Mouse (Mus musculus): ENCODE measurements around the gene Smim17. TPM values are rescaled to one million over a fixed set of nuclear protein-coding genes. Genes with fewer than 3 reads are reported as not detected.
"Not testable (repeated sequence)": the region's sequence is repeated elsewhere in the genome, so short reads cannot be mapped to it uniquely, and the experiment has no call there.

Smim17 gene
- total and polyA plus RNA-seq, 3 experiments = not detected

DNA sequence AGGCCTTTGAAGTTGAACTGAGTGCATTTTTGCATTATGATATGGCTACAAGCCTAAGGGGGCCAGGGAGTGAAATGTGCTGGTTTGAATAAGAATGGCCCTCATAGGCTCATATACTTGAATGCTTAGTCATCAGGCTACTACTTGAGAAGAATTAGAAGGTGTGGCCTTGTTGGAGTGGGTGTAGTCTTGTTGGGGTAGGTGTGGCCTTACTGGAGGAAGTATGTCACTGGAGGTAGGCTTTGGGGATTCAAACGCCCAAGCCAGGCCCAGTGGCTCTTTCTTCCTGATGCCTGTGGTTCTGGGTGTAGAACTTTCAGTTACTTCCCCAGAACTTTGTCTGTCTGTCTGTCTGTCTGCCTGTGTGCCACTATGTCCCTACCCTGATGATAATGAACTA lies 33.8 kb upstream of the Smim17 start:
- Histone ChIP-seq H3K4me2 (ENCODE audit: insufficient read depth, low read depth, poor library complexity, severe bottlenecking) (no peak overlapping the region), H3K27ac (ENCODE audit: insufficient read depth, low read depth) (no peak overlapping the region), H3K4me3 (replicated peaks in 1 of 3; ENCODE audit: low read depth in 2 of 3, low read length in 2 of 3, poor library complexity in 1 of 3) (no peak overlapping the region), H3K9ac (ENCODE audit: insufficient read depth, low read depth) (no peak overlapping the region), H3K36me3 (replicated peaks in 1 of 2; ENCODE audit: control insufficient read depth in 1 of 2, insufficient read depth in 1 of 2, low read length in 1 of 2) (no peaks in the 10 kb centered on the region), H3K79me2 (replicated peaks; ENCODE audit: control insufficient read depth, extremely low read depth, insufficient read depth, poor library complexity, severe bottlenecking) (no peaks in the 10 kb centered on the region), H3K27me3 (replicated peaks) (peaks cover 7% of the 10 kb centered on the region), H3K9me3 (replicated peaks; ENCODE audit: low read length) (peaks cover 10% of the 10 kb centered on the region), H3K4me1 (ENCODE audit: control insufficient read depth in 1 of 2, insufficient read depth in 2 of 2) (no peaks in the 10 kb centered on the region)
- dilution Hi-C loops (cut with MboI; ENCODE audit: extremely low pct_ligation_motif_present, extremely low pct_unique_long_range_greater_than_20kb, low sequenced_read_pairs) = no loop called here
- DNase-seq (ENCODE audit: extremely low read depth) = no peak
- in situ Hi-C loops (cut with MboI; ENCODE audit: low pct_ligation_motif_present, low pct_unique_long_range_greater_than_20kb, low sequenced_read_pairs) = loop anchor here (25.0 kb wide), 2 partner anchors 298 to 548 kb away; no protein-coding TSS in a partner anchor
- TF ChIP-seq USF2 (conservative IDR thresholded peaks at IDR 0.05; ENCODE audit: low read depth, low read length) = no peak
- no peak for TF ChIP-seq MAFK (IDR thresholded peaks at IDR 0.05; ENCODE audit: insufficient replicate concordance, low read length)
- no peak for TF ChIP-seq KAT2A (IDR thresholded peaks at IDR 0.05; ENCODE audit: insufficient replicate concordance, low read length)
- TF ChIP-seq SMC3 (IDR thresholded peaks at IDR 0.05; ENCODE audit: low read depth, low read length) = no peak
- TF ChIP-seq CHD2 (IDR thresholded peaks at IDR 0.05; ENCODE audit: low read length) = no peak
- TF ChIP-seq MXI1 (IDR thresholded peaks at IDR 0.05; ENCODE audit: low read depth, low read length) = no peak
- no peak for TF ChIP-seq NRF1 (IDR thresholded peaks at IDR 0.05; ENCODE audit: low read depth, low read length)
- no peak for TF ChIP-seq RCOR1 (conservative IDR thresholded peaks at IDR 0.05; ENCODE audit: low read depth, low read length)
- TF ChIP-seq USF1 (IDR thresholded peaks at IDR 0.05; ENCODE audit: low read depth, low read length) = no peak
- TF ChIP-seq MAX (IDR thresholded peaks at IDR 0.05; ENCODE audit: low read length) = no peak
- TF ChIP-seq TBP (conservative IDR thresholded peaks at IDR 0.05; ENCODE audit: low read depth, low read length) = no peak
- TF ChIP-seq MEF2A (IDR thresholded peaks at IDR 0.05; ENCODE audit: borderline replicate concordance, low read depth, low read length) = no peak
- TF ChIP-seq EP300 (IDR thresholded peaks at IDR 0.05; ENCODE audit: low read length) = no peak
- TF ChIP-seq GABPA (IDR thresholded peaks at IDR 0.05; ENCODE audit: insufficient replicate concordance, low read depth, low read length) = no peak
- TF ChIP-seq POLR2AphosphoS2 (IDR thresholded peaks at IDR 0.05; ENCODE audit: low read depth, low read length) = no peak

DNA sequence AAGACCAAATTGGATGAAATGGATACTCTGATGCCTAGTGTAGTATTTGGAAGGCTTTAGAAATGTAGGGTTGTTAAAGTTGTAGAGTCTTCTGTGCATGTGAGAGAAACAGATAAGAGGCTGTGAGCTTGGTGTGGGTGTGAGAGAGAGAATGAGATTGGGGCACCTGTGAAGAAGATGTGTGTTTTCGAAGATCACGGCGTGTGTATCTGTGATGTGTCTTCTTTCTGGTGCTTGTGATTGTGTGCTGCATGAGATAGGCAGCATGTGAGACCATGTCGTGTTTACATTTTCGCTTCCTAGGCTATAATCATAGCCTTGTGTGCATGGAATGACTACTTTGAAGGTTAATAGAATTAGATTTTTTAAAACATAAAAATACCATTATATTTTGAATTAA lies 31.3 kb upstream of the Smim17 start:
- Histone ChIP-seq H3K9me3 (replicated peaks; ENCODE audit: low read length) (peaks cover 10% of the 10 kb centered on the region), H3K4me1 (ENCODE audit: control insufficient read depth in 1 of 2, insufficient read depth in 2 of 2) (no peaks in the 10 kb centered on the region), H3K79me2 (replicated peaks; ENCODE audit: control insufficient read depth, extremely low read depth, insufficient read depth, poor library complexity, severe bottlenecking) (no peaks in the 10 kb centered on the region), H3K9ac (ENCODE audit: insufficient read depth, low read depth) (no peak overlapping the region), H3K27me3 (replicated peaks) (peaks cover 20% of the 10 kb centered on the region), H3K36me3 (replicated peaks in 1 of 2; ENCODE audit: control insufficient read depth in 1 of 2, insufficient read depth in 1 of 2, low read length in 1 of 2) (no peaks in the 10 kb centered on the region), H3K27ac (ENCODE audit: insufficient read depth, low read depth) (no peak overlapping the region), H3K4me3 (replicated peaks in 1 of 3; ENCODE audit: low read depth in 2 of 3, low read length in 2 of 3, poor library complexity in 1 of 3) (no peak overlapping the region), H3K4me2 (ENCODE audit: insufficient read depth, low read depth, poor library complexity, severe bottlenecking) (no peak overlapping the region)
- TF ChIP-seq ELF1 (IDR thresholded peaks at IDR 0.05; ENCODE audit: low read depth, low read length) = no peak
- in situ Hi-C loops (cut with MboI; ENCODE audit: low pct_ligation_motif_present, low pct_unique_long_range_greater_than_20kb, low sequenced_read_pairs) (loop anchor here (25.0 kb wide), 2 partner anchors 295 to 545 kb away; no protein-coding TSS in a partner anchor), dilution Hi-C loops (cut with MboI; ENCODE audit: extremely low pct_ligation_motif_present, extremely low pct_unique_long_range_greater_than_20kb, low sequenced_read_pairs) (no loop called here)
- no peak for DNase-seq (ENCODE audit: extremely low read depth)

DNA sequence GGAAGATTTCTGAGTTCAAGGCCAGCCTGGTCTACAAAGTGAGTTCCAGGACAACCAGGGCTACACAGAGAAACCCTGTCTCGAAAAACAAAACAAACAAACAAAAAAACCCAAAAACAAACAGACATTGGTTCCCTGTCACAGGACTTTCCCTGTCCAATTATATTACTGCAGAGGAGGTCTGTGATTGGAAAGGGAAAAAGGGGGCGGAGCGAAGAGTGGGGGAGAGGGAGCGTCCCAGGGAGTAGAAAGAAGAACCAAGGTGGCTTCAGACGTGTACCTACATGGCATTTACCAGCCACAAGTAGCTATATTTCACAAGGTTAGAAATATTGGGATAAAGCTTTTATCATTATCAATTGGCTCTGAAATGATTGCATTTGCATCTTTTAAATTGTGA lies 30.4 kb upstream of the Smim17 start:
- H3K27me3 ChIP-seq (replicated peaks) = peaks cover 25% of the 10 kb centered on the region
- H3K4me2 ChIP-seq (ENCODE audit: insufficient read depth, low read depth, poor library complexity, severe bottlenecking); H3K36me3 ChIP-seq (replicated peaks in 1 of 2; ENCODE audit: control insufficient read depth in 1 of 2, insufficient read depth in 1 of 2, low read length in 1 of 2); H3K4me1 ChIP-seq (ENCODE audit: control insufficient read depth in 1 of 2, insufficient read depth in 2 of 2); DNase-seq (ENCODE audit: extremely low read depth); H3K9me3 ChIP-seq (replicated peaks; ENCODE audit: low read length); H3K9ac ChIP-seq (ENCODE audit: insufficient read depth, low read depth); H3K4me3 ChIP-seq (replicated peaks in 1 of 3; ENCODE audit: low read depth in 2 of 3, low read length in 2 of 3, poor library complexity in 1 of 3); H3K79me2 ChIP-seq (replicated peaks; ENCODE audit: control insufficient read depth, extremely low read depth, insufficient read depth, poor library complexity, severe bottlenecking); dilution Hi-C loops (cut with MboI; ENCODE audit: extremely low pct_ligation_motif_present, extremely low pct_unique_long_range_greater_than_20kb, low sequenced_read_pairs); H3K27ac ChIP-seq (ENCODE audit: insufficient read depth, low read depth): not testable (repeated sequence)
- in situ Hi-C loops (cut with MboI; ENCODE audit: low pct_ligation_motif_present, low pct_unique_long_range_greater_than_20kb, low sequenced_read_pairs) = loop anchor here (25.0 kb wide), 2 partner anchors 294 to 544 kb away; no protein-coding TSS in a partner anchor

All from CH12.LX (cell line).